Mouse (Mus musculus) C2C12 (cell line): ENCODE results near the gene Mgrn1.

Experiments
- CTCF ChIP-seq: IDR thresholded peaks from one replicate; pipeline ENCODE4 v1.5.1; 2011; ENCODE audit not compliant: control insufficient read depth, insufficient read depth, insufficient read length
- MYOG ChIP-seq: IDR thresholded peaks from one replicate; pipeline ENCODE4 v1.6.1; 2011; ENCODE audit not compliant: control insufficient read depth, insufficient read length; ENCODE audit errors: extremely low read depth
- USF1 ChIP-seq: IDR thresholded peaks from one replicate; pipeline ENCODE4 v1.6.1; 2011; ENCODE audit warnings: low read depth, mild to moderate bottlenecking, control low read depth, moderate library complexity

- peak; percentile 50 for TF ChIP-seq USF1
- TF ChIP-seq CTCF, result no peak
- TF ChIP-seq MYOG, result no peak
Measured at GRCm38 (mm10) chr16:4885760-4886689, at the start of gene Mgrn1.
